Mouse (Mus musculus): ENCODE data around the gene Cd6.

Cd6 gene

DNA sequence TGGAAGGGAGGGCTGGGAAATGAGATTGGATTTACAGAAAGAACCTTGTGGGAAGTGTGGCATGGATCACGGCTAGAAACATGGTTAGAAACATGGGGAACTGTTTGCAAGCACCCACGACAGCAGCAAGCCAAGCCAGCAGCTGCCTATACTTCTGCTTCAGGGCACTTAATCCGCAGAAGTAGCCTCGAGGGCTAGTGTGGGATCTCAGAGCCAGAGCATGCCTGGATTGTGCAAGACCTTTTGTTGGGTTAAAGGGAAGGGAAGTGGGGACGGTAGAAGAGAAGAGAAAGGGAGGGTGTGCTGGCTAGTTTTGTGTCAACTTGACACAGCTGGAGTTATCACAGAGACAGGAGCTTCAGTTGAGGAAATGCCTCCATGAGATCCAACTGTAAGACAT, 26.1 kb downstream of the Cd6 start:
- no peak for DNase-seq (ENCODE audit: low spot score in 2 of 2)

DNA sequence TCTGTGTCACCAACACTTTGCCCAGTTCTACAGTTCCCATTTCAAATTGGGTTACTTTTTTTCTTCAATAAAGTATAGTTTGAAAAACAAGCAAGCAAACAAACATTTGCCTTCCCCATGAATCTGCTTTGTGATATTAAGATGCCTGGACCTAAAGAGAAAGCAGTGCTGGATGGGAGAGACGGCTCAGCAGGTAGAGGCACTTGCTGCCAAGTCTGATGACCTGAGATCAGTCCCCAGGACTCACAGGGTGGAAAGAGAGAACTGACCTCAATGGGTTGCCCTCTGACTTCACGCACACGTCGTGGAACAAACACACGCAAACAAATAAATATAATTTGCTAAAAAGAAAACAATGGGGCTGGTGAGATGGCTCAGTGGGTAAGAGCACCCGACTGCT, 28.0 kb downstream of the Cd6 start:
- no peak for DNase-seq (ENCODE audit: low spot score in 2 of 2)

GRCm38 (mm10) chr19:10801070-10801469, 28.8 kb downstream of the Cd6 start:
- no peak for DNase-seq (ENCODE audit: low spot score in 2 of 2)

DNA sequence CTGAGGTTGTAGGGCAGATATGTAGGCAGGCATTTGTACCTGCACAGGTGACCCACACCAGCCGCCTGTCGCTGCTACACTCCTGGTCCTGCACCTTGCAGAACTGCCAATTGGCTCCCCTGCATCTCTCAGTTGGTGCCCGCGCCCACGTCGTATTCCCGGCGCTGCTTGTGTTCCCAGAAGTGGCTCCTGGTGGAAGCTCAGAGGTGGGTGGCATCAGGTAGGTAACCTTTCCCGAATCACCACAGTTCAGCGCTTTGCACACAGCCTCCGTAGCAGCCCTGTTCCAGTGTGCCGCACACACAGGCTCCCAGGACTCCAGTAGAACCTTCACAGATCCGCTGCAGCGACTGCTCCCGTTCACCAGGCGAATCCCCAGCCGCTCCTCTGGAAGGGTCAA, 30.7 kb downstream of the Cd6 start:
- no peak for DNase-seq (ENCODE audit: low spot score in 2 of 2)

DNA sequence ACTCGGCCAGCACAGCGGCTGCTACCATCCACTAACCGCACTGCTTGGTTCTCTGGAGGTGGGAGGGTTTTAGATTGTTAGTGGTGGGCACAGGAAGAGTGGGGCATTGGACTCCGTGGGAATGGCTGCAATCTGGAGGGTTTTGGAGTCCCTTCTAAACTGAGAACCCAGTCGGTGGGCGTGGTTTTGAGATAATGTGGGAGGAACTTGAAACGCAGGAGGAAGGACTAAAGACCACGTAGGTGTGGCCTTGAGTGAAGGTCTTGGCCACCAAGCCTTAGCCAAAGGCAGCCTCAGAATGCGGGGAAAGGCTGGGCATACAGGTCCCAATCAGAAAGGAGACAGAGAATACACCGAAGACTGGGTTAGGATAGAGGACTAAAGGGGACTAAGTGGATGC, 31.3 kb downstream of the Cd6 start:
- DNase-seq (ENCODE audit: low spot score in 2 of 2), result no peak

DNA sequence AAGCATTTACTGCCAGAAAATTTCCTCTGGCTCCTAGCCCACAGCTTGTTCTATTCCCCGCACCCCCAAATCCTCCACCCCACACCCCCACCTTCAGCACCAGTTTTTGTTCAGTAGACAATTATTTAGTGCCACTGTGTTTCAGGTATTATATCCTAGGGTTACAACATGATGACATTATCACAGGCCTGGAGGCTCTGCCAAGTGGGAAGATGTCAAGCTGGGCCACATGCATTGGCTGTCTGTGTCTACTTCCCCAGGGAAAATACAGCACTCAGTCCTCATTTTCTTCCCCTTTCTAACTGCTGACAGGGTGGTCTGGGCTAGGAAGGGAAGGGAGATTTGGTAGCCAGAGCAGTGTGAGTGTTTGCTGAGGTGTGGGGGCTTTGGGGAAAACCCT, 34.9 kb downstream of the Cd6 start:
- no peak for DNase-seq (ENCODE audit: low spot score in 2 of 2)

- DNase-seq (ENCODE audit: low spot score in 2 of 2), result no peak
Measured at GRCm38 (mm10) chr19:10793044-10793443, 36.8 kb downstream of the Cd6 start.

- DNase-seq (ENCODE audit: low spot score in 2 of 2), result no peak
Measured at GRCm38 (mm10) chr19:10790323-10790722, 39.5 kb downstream of the Cd6 start.

GRCm38 (mm10) chr19:10788242-10788641, 41.6 kb downstream of the Cd6 start:
- no peak for DNase-seq (ENCODE audit: low spot score in 2 of 2)

DNA sequence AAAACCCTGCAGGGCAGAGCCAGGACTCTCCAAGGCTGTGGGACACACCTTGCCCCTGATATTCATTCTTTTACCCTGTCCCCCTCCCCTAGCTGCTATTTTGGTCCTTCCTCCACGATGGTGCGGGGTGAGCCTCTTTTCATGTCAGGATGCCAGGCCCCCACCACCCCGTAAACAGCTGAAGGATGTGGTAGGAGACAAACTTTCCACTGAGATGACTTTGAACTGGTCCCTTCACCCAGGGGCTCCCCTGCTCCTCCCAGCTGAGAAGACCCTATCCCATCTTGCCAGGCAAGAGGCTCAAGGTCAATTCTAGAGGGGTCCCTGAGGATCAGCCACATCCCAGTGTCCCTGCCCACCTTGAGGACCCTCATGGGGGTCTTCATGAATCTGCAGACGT, 42.5 kb downstream of the Cd6 start:
- no peak for DNase-seq (ENCODE audit: low spot score in 2 of 2)

DNA sequence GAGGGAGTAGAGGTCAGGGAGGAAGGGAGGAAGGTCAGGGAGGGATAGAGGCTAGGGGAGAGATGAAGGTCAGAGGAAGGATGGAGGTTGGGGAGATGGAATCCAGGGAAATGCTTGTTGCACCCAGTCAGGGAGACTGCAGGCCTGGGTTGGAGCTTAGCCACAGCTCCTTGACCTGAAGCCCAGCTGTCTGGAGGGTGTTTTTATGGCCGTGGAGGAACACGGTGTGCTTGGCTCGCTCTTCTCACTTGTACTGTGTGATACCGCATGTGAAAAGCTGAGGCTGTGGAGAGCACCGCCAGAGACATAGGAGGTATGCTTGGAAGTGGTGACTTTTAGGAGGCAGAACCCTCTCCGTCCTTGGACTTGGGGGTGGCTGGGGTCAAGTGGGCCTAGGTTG, 43.1 kb downstream of the Cd6 start:
- DNase-seq (ENCODE audit: low spot score in 2 of 2), result no peak

DNA sequence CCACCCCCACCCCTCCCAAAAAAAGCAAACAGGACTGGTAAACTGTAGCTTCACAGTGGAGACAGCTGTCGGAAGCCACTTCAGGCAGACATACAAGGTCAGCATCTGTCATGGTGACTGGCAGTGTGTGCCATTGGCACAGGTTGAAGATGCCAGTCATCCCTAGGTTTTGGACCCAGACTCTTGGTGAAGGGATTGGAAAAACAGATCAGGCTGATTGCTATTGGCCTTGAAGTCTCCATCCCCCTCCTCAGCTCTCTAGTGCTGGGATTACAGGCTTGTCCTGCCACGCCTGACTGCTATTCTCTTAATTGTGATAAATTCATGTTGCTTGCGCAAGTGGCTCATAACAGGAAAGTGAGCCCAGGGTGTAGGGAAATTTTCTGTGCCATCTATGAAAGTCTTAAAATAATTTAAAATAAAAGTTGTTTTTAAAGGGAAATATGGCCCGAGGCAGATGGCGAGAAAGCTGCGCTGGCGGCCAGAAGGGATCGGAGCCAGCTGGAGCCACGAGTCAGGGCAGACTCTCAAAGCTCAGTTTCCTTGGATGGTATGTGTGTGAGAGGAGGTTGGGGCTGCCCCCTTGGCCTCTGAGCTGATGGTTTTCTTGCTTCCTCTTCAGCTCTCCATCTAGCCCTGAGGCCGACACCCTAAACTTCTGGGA, 44.9 kb downstream of the Cd6 start:
- no peak for DNase-seq (ENCODE audit: low spot score in 2 of 2)

DNA sequence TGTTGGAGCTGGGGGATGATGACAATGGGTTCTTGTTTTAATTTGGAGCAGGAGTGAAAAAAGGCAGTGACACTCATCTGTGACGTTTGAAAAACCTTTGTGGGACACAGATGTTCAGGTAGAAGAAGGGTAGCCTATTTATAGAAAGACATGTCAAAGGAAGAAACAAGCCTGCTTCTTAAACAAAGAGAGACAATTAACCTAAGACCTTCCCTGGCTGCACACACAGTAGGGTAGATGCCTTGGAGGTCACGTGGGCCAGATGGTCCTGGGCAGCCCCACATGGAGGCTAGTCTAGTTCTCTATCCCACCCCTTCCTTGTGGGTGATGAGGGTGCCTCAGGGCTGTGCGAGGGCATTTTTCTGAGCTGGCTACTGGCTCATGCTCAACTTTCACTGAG, 45.8 kb downstream of the Cd6 start:
- no peak for DNase-seq (ENCODE audit: low spot score in 2 of 2)

DNA sequence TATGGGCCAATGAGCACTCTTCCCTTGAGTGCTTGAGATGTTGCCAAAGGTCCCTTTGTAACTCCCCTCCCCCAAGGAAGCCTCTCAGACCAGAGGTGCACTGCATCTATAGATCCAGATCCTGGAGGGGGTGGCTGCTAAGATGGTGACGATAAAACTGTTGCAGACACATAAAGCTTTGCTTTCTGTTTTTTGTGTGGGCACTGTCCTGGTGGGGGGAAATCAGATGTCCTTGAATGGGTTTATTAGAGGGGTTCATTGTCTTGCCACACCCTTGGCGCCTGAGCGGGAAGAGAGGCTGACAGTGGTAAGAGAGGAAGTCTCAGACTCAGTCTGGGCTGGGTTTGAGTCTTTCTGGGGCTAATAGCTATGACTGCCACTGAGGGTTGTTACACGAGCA, 46.7 kb downstream of the Cd6 start:
- no peak for DNase-seq (ENCODE audit: low spot score in 2 of 2)

- DNase-seq (ENCODE audit: low spot score in 2 of 2), result no peak
Measured at GRCm38 (mm10) chr19:10781641-10782040, 48.2 kb downstream of the Cd6 start.

GRCm38 (mm10) chr19:10776906-10777305, 53.0 kb downstream of the Cd6 start:
- DNase-seq (ENCODE audit: low spot score in 2 of 2), result no peak

GRCm38 (mm10) chr19:10774141-10774540, 55.7 kb downstream of the Cd6 start:
- DNase-seq (ENCODE audit: low spot score in 2 of 2), result no peak

DNA sequence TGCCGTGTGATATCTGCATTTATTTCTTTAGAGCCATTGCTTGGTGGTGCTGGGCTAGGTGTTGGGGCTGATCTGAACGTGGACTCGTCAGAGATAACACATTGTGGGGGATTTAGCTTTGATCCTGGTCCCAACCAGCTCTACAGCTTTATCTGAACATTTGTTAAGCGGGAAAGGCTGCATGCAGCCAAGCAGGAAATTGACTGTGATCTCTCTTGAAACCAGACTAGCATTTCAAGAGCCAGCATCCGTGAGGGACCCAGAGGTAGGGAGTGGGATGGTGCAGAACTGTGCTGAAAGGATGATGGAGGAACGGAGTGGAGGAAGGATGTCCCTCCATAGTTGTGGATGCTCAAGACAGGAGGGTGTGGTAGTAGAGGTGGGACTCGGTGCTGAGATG, 56.5 kb downstream of the Cd6 start:
- DNase-seq (ENCODE audit: low spot score in 2 of 2), result no peak

DNA sequence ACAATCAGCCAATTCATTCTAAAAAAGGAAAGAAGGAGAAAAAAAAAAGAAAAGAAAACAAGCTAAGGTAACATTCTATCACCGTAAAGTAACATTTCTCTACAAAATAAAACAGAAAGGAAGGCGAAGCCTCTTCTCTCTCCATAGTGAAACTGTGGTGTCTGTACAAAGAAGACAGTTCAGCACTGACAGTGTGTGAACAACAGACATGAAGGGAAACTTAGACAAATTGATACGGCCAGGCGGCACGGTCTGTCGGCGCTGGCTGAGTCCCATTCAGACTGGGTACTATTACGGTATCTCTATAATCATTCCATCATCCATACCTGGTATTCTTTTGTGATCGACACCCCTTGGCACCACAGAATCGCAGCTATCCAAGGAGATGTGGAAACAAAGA, 57.0 kb downstream of the Cd6 start:
- no peak for DNase-seq (ENCODE audit: low spot score in 2 of 2)

DNA sequence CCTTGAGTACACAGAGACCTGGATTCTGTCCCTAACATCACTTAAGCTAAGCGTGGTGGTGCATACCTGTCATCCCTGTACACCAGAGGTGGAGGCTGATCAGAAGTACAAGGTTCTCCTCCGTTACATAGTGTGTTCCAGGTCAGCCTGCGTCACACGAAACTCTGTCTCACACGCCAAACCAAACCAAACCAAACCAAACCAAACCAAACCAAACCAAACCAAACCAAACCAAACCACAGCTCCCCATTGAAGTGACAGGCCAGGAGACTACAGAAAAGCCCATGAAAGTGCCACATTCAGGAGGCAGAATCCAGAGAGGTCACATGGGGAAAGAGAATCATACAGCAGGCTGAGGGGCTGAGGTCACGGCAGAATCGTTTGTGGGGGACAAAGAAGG, 57.9 kb downstream of the Cd6 start:
- DNase-seq (ENCODE audit: low spot score in 2 of 2), result no peak

DNA sequence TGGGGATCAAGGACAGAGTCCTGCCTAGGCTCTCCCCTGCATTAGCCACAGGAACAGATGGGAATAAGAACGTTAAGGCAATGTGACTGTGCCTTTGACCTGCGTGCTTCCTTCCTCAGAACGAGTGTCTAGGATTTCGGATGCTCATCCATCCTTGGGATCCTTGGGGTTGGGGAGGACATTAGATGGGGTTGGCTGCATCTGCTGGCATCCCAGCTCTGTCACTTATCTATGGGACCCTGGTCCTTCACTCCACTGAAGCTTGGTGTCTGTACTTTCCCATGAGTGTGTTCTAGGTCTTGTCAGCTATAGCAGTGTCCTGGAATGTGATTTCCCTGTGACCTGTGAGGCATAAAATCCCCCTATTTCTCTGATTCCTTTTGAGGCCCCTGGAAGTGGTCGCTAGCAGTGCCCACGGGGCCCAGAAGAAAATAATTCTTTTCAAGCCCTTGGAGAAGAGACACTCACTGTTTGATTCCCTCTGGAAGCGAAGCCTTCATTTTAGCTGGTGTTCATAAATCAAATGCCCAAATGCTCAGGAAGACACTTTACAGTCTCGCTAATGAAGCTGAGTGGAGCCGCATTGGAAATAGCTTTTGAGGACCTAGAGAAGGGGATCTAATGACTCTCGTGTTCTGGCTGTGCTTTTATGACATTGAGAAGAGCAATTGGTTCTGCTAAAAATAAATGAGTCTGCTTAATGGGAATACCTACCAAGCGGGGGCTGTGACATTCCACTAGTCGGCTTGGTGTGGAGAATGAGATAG, 60.2 kb downstream of the Cd6 start:
- no peak for DNase-seq (ENCODE audit: low spot score in 2 of 2)

DNA sequence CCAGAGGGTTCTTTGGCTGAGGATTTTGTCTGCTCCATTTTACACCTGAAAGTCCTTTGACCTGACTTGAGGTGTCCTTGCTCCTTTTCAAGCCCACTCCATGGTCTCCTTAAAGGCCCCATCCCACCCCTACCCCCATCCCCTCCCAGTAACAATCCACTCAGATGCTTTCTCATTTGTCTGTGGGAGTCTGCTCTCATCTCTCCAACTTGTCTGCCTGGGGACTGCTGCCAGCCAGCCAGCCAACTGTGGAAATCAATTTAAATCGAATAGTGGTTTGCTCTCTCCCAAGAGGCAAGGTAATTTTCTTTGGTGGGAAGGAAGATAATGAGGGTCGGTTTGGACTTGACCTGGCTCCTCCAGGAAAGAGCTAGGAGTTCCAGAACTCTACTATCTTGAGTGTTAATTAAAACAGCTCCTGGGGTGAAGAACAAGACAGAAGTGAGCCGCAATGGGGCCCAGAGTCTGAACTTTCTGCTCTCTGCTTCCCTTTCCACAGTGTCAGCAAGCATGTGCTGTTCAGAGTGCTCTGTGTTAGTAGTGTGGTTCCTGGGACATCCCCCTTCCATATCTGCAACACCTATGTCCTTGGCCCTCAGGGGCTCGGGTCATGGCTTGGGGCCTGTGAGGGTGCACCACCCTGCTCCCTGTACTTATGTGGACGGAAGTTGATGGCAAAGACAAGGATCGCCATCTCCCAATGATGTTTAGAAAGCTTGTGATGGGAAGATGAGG, 61.0 kb downstream of the Cd6 start:
- DNase-seq (ENCODE audit: low spot score in 2 of 2), result no peak

DNA sequence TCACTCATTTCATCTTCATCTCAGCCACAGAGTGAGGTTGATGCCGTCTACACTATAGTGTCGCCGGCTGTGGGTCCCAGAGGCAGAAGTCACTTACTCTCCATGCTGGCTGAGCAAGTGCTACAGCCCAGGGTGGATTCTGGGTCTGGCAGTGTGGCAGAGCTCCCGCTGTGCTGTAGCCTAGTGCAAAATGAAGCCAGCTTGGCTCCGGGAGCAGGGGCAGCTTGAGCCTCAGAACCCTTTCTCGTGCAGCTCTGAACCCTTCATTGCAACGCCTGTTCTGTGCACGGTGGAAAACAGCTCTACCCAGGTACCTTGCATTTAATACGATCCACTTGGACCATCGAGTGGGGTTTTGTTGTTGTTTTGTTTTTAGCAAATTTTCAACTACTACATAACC, 62.2 kb downstream of the Cd6 start:
- DNase-seq (ENCODE audit: low spot score in 2 of 2), result no peak

Data from spleen, postnatal 4 days (tissue).